Mouse (Mus musculus) kidney, adult 2 months (tissue): ENCODE results near the gene Actn1.

Experiments used
- CTCF ChIP-seq: fragments of 200-500 bp; conservative IDR thresholded peaks from 2 replicates; pipeline ENCODE4 v1.5.1; 2011; ENCODE audit warnings: low read depth, mild to moderate bottlenecking, control low read depth, low read length, moderate library complexity, mixed read lengths; ENCODE audit not compliant: insufficient read depth, insufficient read length
- POLR2A ChIP-seq: fragments of 200-500 bp; IDR thresholded peaks from one replicate; pipeline ENCODE4 v1.6.1; 2011; ENCODE audit warnings: low read depth, low read length, control low read depth

GRCm38 (mm10) chr12:80190915-80191314, 69.3 kb downstream of the Actn1 start:
- TF ChIP-seq POLR2A (no peak), CTCF (no peak)
